Mouse (Mus musculus): ENCODE data around the gene Nceh1.

Nceh1 gene

DNA sequence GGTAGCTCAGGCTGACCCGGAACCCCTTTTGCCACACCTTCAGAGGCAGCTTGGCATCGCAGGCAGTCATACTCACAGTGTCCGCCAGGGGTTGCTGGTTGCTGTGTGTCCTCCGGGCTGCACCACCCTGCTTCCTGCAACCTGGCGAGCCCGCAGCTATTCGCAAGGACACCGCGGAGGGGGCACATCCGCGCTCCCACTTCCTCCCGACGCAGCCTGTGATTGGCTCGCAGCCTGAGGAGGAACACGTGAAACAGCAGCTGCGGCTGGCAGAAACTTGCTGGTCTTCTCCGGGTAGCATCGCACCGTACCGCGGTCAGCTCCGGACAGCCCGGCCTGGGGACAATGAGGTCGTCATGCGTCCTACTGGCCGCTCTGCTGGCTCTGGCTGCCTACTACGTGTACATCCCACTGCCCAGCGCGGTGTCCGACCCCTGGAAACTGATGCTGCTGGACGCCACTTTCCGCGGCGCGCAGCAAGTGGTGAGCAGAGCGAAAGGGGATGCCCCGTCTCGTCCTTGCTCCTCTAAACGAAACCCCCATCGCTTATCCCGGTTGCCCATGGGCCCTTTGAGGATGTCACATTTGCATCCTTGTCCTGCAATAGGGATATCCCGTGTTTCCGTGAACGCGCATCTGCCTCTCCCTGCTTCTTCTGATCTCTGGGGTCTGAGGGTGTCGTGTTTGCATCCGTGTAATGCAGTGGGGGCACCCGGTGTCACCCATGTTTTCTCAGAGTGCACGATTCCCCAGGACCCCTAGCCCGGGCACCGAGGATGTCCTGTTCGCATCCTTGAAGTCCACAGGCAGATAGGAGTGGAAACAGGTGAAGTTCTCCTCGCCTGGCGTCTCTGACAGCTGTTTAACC, at the start of gene Nceh1:
Nceh1 (plus strand) TSS at position 233 of the 868 bp plus-strand sequence.
- DNase-seq: peak; percentile 96

DNA sequence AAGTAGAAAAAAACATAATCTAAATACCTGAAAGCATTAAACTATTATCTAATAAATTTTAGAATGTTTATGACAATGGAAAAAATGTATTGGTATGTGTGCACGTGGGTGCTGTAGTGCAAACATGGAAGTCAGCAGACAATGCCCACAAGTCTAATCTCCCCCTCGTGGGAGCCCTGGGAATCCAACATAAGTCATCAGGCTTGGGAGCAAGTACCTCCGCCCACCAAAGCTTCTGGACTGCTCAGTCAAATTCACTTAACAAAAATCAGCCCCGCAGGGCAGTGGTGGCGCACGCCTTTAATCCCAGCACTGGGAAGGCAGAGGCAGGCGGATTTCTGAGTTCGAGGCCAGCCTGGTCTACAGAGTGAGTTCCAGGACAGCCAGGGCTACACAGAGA, 42.7 kb upstream of the Nceh1 start:
- DNase-seq: no peak

- DNase-seq: no peak
These were observed 39.2 kb upstream of the Nceh1 start for GRCm38 (mm10) chr3:27143570-27143969.

- no peak for DNase-seq
These were observed 37.0 kb upstream of the Nceh1 start for GRCm38 (mm10) chr3:27145733-27146132.

DNA sequence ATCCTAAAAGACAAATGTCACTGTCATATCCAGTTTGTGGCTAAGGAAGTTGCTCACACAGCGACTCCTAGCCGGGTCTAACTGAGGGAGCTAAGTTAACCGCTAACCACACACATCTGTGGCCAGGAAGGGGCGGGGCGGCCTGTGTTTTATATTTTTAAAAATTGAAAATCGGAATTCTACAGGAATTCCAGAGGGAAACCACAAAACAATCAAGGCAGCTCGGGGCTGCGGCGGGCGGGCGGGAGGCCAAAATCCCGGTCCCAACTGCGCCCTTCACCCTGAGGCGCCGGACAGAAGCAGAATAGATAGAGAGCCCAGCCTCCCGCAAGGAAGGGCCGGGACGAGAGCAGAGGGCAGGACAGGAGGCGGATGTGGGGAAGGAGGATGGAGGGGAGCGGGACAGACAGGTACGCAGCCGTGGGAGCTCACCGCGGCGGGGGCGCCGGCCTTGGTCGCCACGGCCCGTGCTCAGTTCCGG, 29.5 kb upstream of the Nceh1 start:
- peak; percentile 5 for DNase-seq

- DNase-seq: peak; percentile 98
These were observed 29.0 kb upstream of the Nceh1 start, which contains the start of gene Ect2 for GRCm38 (mm10) chr3:27153701-27154209. Gene Ect2 (minus strand): TSS chr3:27153878.

DNA sequence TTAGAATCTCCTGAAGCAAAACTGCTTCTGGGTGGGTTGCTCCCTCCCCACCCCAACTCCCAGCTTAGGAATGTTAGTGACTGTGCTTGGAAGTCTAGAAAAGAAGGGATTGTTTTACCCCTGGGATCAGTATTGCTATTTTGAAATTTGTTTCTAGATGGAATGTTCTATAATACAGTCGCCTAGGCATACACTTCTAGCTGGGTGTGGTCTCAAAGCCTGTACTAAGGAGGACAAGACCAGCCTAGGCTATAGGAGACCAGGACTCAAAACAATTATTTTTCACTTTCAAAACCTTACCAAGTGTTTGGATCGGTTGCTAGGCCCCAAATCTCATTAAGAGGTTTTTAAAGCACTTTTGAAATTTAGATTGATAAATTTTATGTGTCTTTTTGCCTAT, 28.5 kb upstream of the Nceh1 start:
- DNase-seq: no peak

DNA sequence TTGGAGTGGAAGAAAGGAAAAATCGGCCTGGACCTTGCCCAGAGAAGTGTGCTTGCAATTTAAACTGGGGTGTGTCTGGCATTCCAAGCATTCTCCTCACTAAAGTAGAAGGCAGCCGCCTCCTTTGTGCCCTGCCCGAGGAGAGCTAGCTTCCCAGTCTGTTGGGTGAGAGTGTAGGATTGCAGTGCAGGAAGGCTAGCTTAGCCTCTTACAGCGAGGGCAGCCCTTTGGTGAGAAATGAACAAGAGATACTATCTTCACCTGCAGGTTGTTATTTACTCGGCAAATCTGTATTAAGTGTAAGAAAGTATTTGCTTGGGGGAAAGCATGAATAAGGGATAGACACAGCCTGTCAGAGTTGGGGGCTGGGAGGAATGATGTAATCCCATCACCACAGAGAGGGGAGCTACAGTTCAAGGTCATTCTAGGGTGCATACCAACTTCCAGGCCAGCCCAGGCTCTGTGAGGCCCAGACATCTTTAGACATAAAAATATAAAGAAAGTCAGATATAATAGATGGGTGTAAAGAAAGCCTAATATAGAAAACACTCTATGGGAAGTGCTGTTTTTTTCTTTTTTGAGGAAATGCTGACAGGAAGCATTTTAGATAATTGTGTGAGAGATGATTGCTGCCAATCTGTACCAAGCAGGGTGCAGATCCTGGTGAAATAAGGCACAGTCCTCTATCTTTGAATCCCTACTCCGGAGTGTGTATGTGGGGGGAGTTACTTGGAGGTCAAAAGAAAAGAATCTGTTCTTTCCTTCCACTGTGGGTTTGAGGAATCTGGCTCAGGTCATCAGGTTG, 27.5 kb upstream of the Nceh1 start:
- DNase-seq: no peak

GRCm38 (mm10) chr3:27155856-27156593, 26.7 kb upstream of the Nceh1 start:
- no peak for DNase-seq

- DNase-seq: no peak
These were observed 26.2 kb upstream of the Nceh1 start for GRCm38 (mm10) chr3:27156594-27156949.

- DNase-seq: no peak
These were observed 23.9 kb upstream of the Nceh1 start for GRCm38 (mm10) chr3:27158910-27159309.

DNA sequence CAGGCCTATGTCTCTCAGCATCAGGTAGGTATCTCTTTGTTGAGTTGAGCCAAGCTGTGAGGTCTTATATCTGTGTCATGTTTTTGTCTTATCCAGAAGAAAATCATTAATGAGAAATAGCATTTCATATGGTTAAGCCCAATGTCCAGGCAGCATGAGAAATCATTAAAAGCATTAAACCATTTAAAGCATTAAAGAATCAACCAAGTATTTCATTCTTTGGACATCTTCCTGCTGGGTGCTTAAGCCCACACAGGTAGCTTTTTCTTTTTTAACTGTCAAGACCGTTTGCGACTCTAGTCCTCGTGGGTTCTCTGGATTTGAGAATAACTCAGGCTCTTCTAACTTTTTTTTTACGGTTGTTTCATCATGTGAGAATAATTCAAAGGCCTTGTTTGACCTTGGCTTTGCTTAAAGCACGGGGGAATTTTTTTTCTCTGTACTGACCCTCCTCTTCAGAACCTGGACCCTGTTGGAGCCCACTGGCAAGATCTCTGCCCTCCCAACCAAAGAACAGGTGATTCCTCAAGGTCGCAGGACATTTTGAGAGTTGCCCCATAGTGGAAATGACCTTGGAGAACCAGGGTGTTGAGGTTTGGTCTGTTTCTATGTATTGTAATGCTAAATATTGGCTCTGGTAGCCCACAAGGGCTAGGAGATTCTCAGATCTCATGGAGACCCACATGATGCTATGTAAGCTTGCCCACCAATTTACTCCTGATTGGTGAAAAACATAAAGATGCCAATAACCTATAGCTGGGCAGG, 20.9 kb upstream of the Nceh1 start:
- DNase-seq: no peak

GRCm38 (mm10) chr3:27162410-27162804, 20.4 kb upstream of the Nceh1 start:
- no peak for DNase-seq

- no peak for DNase-seq
These were observed 17.2 kb upstream of the Nceh1 start for GRCm38 (mm10) chr3:27165481-27166065.

DNA sequence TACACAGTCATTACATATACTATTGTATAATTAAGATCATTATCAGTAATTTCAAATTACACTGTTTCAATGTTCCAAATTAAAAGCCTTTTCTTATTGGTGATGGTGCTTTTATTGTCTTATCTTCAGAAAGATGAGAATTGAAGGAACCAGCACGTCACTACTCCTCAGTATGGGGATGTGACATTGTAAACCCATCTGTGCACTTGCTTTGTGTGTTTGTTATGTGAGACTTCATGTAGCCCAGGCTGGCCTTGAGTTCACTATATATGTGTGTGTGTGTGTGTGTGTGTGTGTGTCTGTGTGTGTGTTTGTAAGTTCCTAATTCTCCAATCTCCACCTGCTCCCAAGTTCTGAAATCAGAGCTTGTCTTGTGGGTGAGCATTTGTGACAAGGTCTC, 12.5 kb upstream of the Nceh1 start:
- DNase-seq: no peak

DNA sequence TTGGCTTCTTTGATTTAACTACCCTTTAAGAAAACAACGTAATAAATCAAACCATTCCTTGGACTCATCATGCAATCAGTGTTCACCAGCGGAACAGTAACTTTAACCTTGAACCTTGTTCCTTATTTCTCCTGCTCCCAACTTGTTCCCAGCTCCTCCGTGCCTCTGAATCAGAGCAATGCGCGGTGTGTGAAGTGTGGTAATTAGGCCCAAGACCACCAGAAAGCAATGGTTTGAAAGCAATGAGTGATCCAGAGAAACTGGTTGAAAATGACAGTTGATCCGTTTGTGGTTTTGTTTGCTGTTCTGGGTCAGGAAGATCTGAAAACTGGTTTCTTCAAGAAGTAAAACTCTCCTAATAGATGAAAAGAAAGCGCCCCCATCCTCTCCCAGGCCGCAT, 3.1 kb upstream of the Nceh1 start:
- DNase-seq: no peak

DNA sequence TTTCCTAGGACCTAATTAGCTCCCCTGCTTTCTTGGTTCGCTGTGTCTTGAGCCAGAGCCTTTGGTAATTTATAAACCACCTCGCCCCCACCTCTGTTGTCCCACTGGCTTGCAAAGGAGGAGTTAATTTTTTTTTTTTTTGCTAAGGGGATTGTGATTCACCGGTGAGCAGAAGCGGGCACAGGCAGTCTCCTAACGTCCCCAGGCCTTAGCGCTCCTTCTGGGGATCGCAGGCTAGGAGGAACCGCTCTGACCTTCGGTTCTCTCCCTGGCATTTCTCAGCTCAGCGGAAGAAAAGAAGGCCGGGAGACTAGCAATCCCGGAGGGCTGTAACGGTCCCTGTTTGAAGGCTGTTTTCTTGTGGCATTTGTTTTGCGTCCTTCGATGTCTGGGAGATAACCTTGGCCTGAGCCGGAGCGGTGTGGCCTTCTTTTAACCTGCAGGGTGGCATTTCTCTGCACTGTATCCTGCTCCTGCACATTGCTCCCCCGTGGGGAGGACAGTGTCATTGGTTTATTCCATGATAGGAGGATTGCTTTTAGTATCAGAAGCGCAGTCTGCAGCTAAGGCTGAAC, 923 bp downstream of the Nceh1 start:
- peak; percentile 60 for DNase-seq

DNA sequence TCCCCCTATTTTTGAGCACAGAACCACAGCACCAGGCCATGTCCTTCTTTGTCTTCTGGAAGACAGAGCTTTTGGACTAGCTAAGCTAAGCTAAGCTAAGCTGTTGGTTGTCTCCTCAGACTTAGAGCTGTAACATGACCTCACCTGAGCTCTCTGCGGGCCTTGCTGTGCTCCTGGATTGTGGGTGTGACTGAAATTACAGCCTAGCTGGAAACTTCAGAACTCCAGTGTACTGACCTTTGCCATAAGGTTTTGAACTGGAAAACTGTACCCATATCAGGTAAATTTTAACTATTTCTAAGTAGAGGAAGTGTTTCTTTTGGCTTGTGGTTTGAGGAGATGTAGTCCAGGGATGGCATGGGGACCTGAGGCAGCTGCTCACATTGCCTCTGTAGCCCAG, 5.6 kb downstream of the Nceh1 start:
- DNase-seq: no peak

DNA sequence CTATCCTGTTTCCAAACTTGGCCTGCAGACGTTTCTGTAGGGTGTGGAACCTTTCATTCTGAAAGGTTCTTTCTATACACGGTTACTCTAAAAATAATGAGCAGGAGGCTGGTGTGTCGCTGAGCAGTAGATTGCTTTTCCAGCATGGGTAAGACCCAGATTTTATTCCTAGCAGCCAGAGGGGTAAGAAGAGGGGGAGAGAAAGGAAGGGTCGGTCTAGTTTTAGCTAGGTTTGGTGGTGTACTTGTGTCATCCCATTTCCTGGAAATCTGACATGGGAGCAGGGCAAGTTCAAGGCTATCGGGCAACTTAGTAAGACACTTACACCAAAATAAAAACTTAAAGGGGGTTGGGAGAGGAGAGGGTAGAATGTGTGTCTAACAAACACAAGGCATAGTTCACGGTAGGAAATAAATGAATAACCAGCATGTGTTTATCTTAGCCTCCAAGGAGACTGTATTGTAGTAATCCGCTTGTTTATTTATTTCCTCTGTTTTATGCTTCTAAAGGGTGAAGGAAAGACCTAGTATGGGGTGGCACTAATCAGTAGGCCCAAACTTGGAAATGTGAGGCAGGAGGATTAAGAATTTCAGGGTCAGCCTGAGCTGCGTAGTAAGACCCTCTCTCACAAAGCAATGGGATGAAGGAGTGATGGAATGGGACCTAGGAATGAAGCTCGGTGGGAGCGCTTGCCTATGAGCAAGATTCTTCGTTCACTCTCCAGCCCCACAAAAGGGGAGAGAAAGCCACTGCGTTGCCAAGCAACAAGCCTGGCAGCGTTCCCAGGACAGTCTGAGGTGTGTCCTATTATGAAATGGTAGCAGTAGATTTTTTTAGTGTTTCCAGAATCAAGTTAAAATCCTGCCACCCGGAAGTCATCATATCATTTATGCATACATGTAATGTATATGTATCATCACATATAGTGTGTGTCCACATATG, 6.8 kb downstream of the Nceh1 start:
- peak; percentile 40 for DNase-seq

- DNase-seq: no peak
These were observed 8.1 kb downstream of the Nceh1 start for GRCm38 (mm10) chr3:27190865-27191264.

Measured in cerebellum, adult 8-10 months (tissue).